Mouse (Mus musculus) limb, embryonic 11.5 days (tissue): Measurements from ENCODE around the gene 1700020D05Rik. TPM values are rescaled to one million over a fixed set of nuclear protein-coding genes. Genes with fewer than 3 reads are reported as not detected.
A peak's percentile ranks its signal among the peaks of the same experiment; 100 is the strongest.

ENCODE experiments used
- ATAC-seq: fragments of 200-750 bp; cut with Nextera tagmentation; 2 replicates; pipeline ENCODE4 v1.8.0; 2017; ENCODE audit warnings: low read depth; ENCODE audit not compliant: insufficient number of reproducible peaks, low FRiP score, low TSS enrichment
- DNase-seq: peaks from one replicate; pipeline ENCODE4 v3.0.0-alpha.2; 2015; ENCODE audit warnings: low spot score
- H3K27ac ChIP-seq: fragments of 300-500 bp; sonication (generic); replicated peaks from 2 replicates; pipeline ENCODE4 v1.5.1; 2014; ENCODE audit warnings: low read depth, mild to moderate bottlenecking, low read length
- H3K27me3 ChIP-seq: fragments of 300-500 bp; sonication (generic); 2 replicates; pipeline ENCODE4 v1.6.1; 2014; ENCODE audit warnings: mild to moderate bottlenecking, low read length, mixed read lengths; ENCODE audit not compliant: control insufficient read depth, insufficient read depth
- H3K36me3 ChIP-seq: fragments of 300-500 bp; sonication (generic); 2 replicates; pipeline ENCODE4 v1.6.1; 2014; ENCODE audit warnings: mild to moderate bottlenecking, low read length, moderate library complexity, mixed read lengths; ENCODE audit not compliant: control insufficient read depth, insufficient read depth
- H3K4me1 ChIP-seq: fragments of 300-500 bp; sonication (generic); 2 replicates; pipeline ENCODE4 v1.6.1; 2014; ENCODE audit warnings: low read length, mixed read lengths; ENCODE audit not compliant: control insufficient read depth, insufficient read depth
- H3K4me2 ChIP-seq: fragments of 300-500 bp; sonication (generic); 2 replicates; pipeline ENCODE4 v1.6.1; 2014; ENCODE audit warnings: low read depth, mild to moderate bottlenecking, moderate library complexity; ENCODE audit not compliant: severe bottlenecking
- H3K4me3 ChIP-seq: fragments of 300-500 bp; sonication (generic); 2 replicates; pipeline ENCODE4 v1.5.1; 2014; ENCODE audit warnings: low read depth, low read length
- H3K9ac ChIP-seq: fragments of 300-500 bp; sonication (generic); 2 replicates; pipeline ENCODE4 v1.6.1; 2014; ENCODE audit warnings: mild to moderate bottlenecking, low read length
- H3K9me3 ChIP-seq: fragments of 300-500 bp; sonication (generic); 2 replicates; pipeline ENCODE4 v1.6.1; 2016; ENCODE audit warnings: low read length; ENCODE audit not compliant: control insufficient read depth
- WGBS: fragments of 180-500 bp; shearing (Covaris S2); extraction: QIAGEN DNeasy Blood & Tissue Kit; methylation state at CpG from one replicate; pipeline ENCODE4 v1.1.7; 2014; 5-methylcytosine and 5-hydroxymethylcytosine counted together
- polyA plus RNA-seq: library from polyadenylated mRNA; unstranded; fragments of >200 nt; fragmentation: Nextera tagmentation; extraction: Ambion mirVana; gene quantifications from 2 replicates; pipeline ENCODE4 v1.2.1, GENCODE M21; 2014

1700020D05Rik gene
- polyA plus RNA-seq, 1 experiment from 2014 or later, result 0.35 TPM

GRCm38 (mm10) chr19:5463791-5464562, 39.6 kb downstream of the 1700020D05Rik start:
- Histone ChIP-seq H3K4me3 (peak overlapping the region; percentile 10; the same call in 1 of the 2 replicates), H3K27ac (peak overlapping the region; percentile 51; the same call in 1 of the 2 replicates), H3K9me3 (no peaks in the 10 kb centered on the region), H3K9ac (peak overlapping the region; percentile 47; the same call in 1 of the 2 replicates), H3K27me3 (no peaks in the 10 kb centered on the region), H3K4me2 (peak overlapping the region; percentile 37), H3K36me3 (peaks cover 17% of the 10 kb centered on the region), H3K4me1 (peaks cover 13% of the 10 kb centered on the region; the same call in 1 of the 2 replicates)
- WGBS, result 56% methylated on average over 15 of the region's 15 CpGs
- ATAC-seq, result peak; percentile 60
- DNase-seq, result peak; percentile 87

- no peaks in the 10 kb centered on the region for H3K9me3 ChIP-seq
- no peak overlapping the region for H3K4me3 ChIP-seq
- DNase-seq (no peak), ATAC-seq (no peak)
- H3K9ac ChIP-seq, result no peak overlapping the region
- H3K4me2 ChIP-seq, result no peak overlapping the region
- WGBS, result 89% methylated on average over 9 of the region's 9 CpGs
- H3K36me3 ChIP-seq, result peaks cover 17% of the 10 kb centered on the region
- no peak overlapping the region for H3K27ac ChIP-seq
- H3K4me1 ChIP-seq, result peaks cover 13% of the 10 kb centered on the region; the same call in 1 of the 2 replicates
- H3K27me3 ChIP-seq, result no peaks in the 10 kb centered on the region
These were observed 40.4 kb downstream of the 1700020D05Rik start for GRCm38 (mm10) chr19:5463212-5463611.

GRCm38 (mm10) chr19:5461411-5461810, 42.2 kb downstream of the 1700020D05Rik start:
- no peak overlapping the region for H3K27ac ChIP-seq
- no peak for DNase-seq
- 87% methylated on average over 6 of the region's 6 CpGs for WGBS

GRCm38 (mm10) chr19:5460465-5460911, 43.1 kb downstream of the 1700020D05Rik start, which contains the start of gene Fibp:
Gene Fibp, plus strand, starts transcription at chr19:5460615.
- Histone ChIP-seq H3K27ac (no peak within 1 kb of the TSS; the same call in 1 of the 2 replicates), H3K27me3 (no peaks in the 10 kb centered on the region), H3K4me3 (peak within 1 kb of the TSS; percentile 71), H3K9me3 (no peaks in the 10 kb centered on the region), H3K9ac (peak within 1 kb of the TSS; percentile 69), H3K36me3 (peaks cover 11% of the 10 kb centered on the region), H3K4me2 (peak within 1 kb of the TSS; percentile 88), H3K4me1 (peaks cover 23% of the 10 kb centered on the region)
- under 1% methylated on average over 32 of the region's 32 CpGs for WGBS
- ATAC-seq (peak; percentile 58), DNase-seq (peak; percentile 93)

More at GRCm38 (mm10) chr19:5461411-5461810, 42.2 kb downstream of the 1700020D05Rik start:
- Histone ChIP-seq H3K4me2 (peak overlapping the region; percentile 88), H3K9ac (no peak overlapping the region), H3K4me3 (peak overlapping the region; percentile 71), H3K27me3 (no peaks in the 10 kb centered on the region), H3K9me3 (no peaks in the 10 kb centered on the region), H3K4me1 (peaks cover 15% of the 10 kb centered on the region), H3K36me3 (peaks cover 15% of the 10 kb centered on the region)
- ATAC-seq, result no peak

GRCm38 (mm10) chr19:5459896-5460295, 43.7 kb downstream of the 1700020D05Rik start:
- 21% methylated on average over 3 of the region's 3 CpGs for WGBS

GRCm38 (mm10) chr19:5459019-5459418, 44.6 kb downstream of the 1700020D05Rik start:
- ATAC-seq, result no peak
- 71% methylated on average over 7 of the region's 7 CpGs for WGBS
- H3K4me2 ChIP-seq, result no peak overlapping the region
- no peaks in the 10 kb centered on the region for H3K27me3 ChIP-seq
- DNase-seq, result no peak
- no peak overlapping the region for H3K27ac ChIP-seq
- H3K36me3 ChIP-seq, result peaks cover 4% of the 10 kb centered on the region; the same call in 1 of the 2 replicates
- no peak overlapping the region for H3K4me3 ChIP-seq
- peaks cover 21% of the 10 kb centered on the region for H3K4me1 ChIP-seq
- no peak overlapping the region for H3K9ac ChIP-seq
- no peaks in the 10 kb centered on the region for H3K9me3 ChIP-seq

More at GRCm38 (mm10) chr19:5459896-5460295, 43.7 kb downstream of the 1700020D05Rik start:
- H3K36me3 ChIP-seq, result peaks cover 7% of the 10 kb centered on the region
- no peak overlapping the region for H3K27ac ChIP-seq
- H3K4me2 ChIP-seq, result peak overlapping the region; percentile 88
- DNase-seq (no peak), ATAC-seq (no peak)
- no peaks in the 10 kb centered on the region for H3K27me3 ChIP-seq
- H3K9me3 ChIP-seq, result no peaks in the 10 kb centered on the region
- H3K9ac ChIP-seq, result peak overlapping the region; percentile 69
- peaks cover 23% of the 10 kb centered on the region for H3K4me1 ChIP-seq
- peak overlapping the region; percentile 71 for H3K4me3 ChIP-seq

GRCm38 (mm10) chr19:5457746-5458442, 45.7 kb downstream of the 1700020D05Rik start, which contains the start of gene Ccdc85b:
Gene Ccdc85b, minus strand, starts transcription at chr19:5457894.
- WGBS, result 19% methylated on average over 14 of the region's 14 CpGs
- H3K4me1 ChIP-seq, result peaks cover 21% of the 10 kb centered on the region
- peak within 1 kb of the TSS; percentile 45 for H3K4me3 ChIP-seq

More at GRCm38 (mm10) chr19:5457746-5458442, 45.7 kb downstream of the 1700020D05Rik start, which contains the start of gene Ccdc85b:
- Histone ChIP-seq H3K27ac (peak within 1 kb of the TSS; percentile 10), H3K9me3 (no peaks in the 10 kb centered on the region), H3K4me2 (peak within 1 kb of the TSS; percentile 98), H3K9ac (peak within 1 kb of the TSS; percentile 61), H3K27me3 (no peaks in the 10 kb centered on the region), H3K36me3 (peaks cover under 1% of the 10 kb centered on the region; the same call in 1 of the 2 replicates)
- ATAC-seq (no peak; the same call in 1 of the 2 replicates), DNase-seq (no peak)
